Mouse (Mus musculus) heart, embryonic 16.5 days (tissue): ENCODE measurements around the gene Nedd4. TPM values are rescaled to one million over a fixed set of nuclear protein-coding genes. Genes with fewer than 3 reads are reported as not detected.
A peak's percentile ranks its signal among the peaks of the same experiment; 100 is the strongest.

Source experiments
- ATAC-seq: fragments of 200-750 bp; cut with Nextera tagmentation; replicated peaks from 2 replicates; pipeline ENCODE4 v1.8.0; 2017; ENCODE audit warnings: moderate number of reproducible peaks; ENCODE audit not compliant: insufficient read depth, low FRiP score; ENCODE audit errors: extremely low read depth
- H3K27ac ChIP-seq: fragments of 300-500 bp; sonication (generic); 2 replicates; pipeline ENCODE4 v1.5.1; 2014; ENCODE audit warnings: mild to moderate bottlenecking, low read length, control low read depth, moderate library complexity
- H3K27me3 ChIP-seq: fragments of 300-500 bp; sonication (generic); 2 replicates; pipeline ENCODE4 v1.6.1; 2014; ENCODE audit warnings: low read length, mixed read lengths; ENCODE audit not compliant: control insufficient read depth, insufficient read depth
- H3K36me3 ChIP-seq: fragments of 300-500 bp; sonication (generic); 2 replicates; pipeline ENCODE4 v1.6.1; 2014; ENCODE audit not compliant: control insufficient read depth, insufficient read depth
- H3K4me1 ChIP-seq: fragments of 300-500 bp; sonication (generic); 2 replicates; pipeline ENCODE4 v1.6.1; 2014; ENCODE audit warnings: low read length, mixed read lengths; ENCODE audit not compliant: control insufficient read depth, insufficient read depth
- H3K4me2 ChIP-seq: fragments of 300-500 bp; sonication (generic); 2 replicates; pipeline ENCODE4 v1.6.1; 2014; ENCODE audit warnings: low read depth, mild to moderate bottlenecking, control low read depth, low read length
- H3K4me3 ChIP-seq: fragments of 300-500 bp; sonication (generic); 2 replicates; pipeline ENCODE4 v1.5.1; 2014; ENCODE audit warnings: mild to moderate bottlenecking, control low read depth, low read length
- H3K9ac ChIP-seq: fragments of 300-500 bp; sonication (generic); 2 replicates; pipeline ENCODE4 v1.6.1; 2014; ENCODE audit warnings: low read length, control low read depth
- H3K9me3 ChIP-seq: fragments of 300-500 bp; sonication (generic); replicated peaks from 2 replicates; pipeline ENCODE4 v1.6.1; 2016; ENCODE audit warnings: low read length; ENCODE audit not compliant: control insufficient read depth
- WGBS: fragments of 180-500 bp; shearing (Covaris S2); extraction: QIAGEN DNeasy Blood & Tissue Kit; methylation state at CpG from one replicate; pipeline ENCODE4 v1.1.7; 2014; 5-methylcytosine and 5-hydroxymethylcytosine counted together
- polyA plus RNA-seq: library from polyadenylated mRNA; unstranded; fragments of >200 nt; fragmentation: Nextera tagmentation; extraction: Ambion mirVana; gene quantifications from 2 replicates; pipeline ENCODE4 v1.2.1, GENCODE M21; 2015

Gene Nedd4
- polyA plus RNA-seq, 1 experiment from 2014 or later: 428 TPM

DNA sequence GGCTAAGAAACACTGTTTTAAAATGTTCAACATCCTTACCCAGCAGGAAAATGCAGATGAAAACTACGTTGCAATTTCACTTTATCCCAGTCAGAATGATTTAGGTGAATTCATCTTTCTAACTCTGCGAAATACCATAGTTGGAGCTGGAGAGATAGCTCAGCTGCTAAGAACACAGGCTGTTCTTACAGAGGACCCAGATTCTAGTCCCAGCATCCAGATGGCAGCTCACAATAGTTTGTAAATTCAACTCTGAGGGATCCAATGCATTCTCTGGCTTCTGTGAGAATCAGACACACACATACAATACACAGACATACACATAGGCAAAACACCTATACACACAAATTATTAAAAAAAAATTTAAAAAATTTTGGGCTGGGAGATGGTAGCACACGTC, 133.1 kb downstream of the Nedd4 start:
- Histone ChIP-seq H3K4me1 (peaks cover 18% of the 10 kb centered on the region), H3K4me2 (no peak overlapping the region), H3K36me3 (no peaks in the 10 kb centered on the region), H3K9me3 (peaks cover 3% of the 10 kb centered on the region; the same call in 1 of the 2 replicates), H3K4me3 (no peak overlapping the region), H3K27ac (no peak overlapping the region), H3K27me3 (no peaks in the 10 kb centered on the region), H3K9ac (no peak overlapping the region)
- WGBS: 74% methylated on average over 3 of the region's 3 CpGs
- no peak for ATAC-seq

DNA sequence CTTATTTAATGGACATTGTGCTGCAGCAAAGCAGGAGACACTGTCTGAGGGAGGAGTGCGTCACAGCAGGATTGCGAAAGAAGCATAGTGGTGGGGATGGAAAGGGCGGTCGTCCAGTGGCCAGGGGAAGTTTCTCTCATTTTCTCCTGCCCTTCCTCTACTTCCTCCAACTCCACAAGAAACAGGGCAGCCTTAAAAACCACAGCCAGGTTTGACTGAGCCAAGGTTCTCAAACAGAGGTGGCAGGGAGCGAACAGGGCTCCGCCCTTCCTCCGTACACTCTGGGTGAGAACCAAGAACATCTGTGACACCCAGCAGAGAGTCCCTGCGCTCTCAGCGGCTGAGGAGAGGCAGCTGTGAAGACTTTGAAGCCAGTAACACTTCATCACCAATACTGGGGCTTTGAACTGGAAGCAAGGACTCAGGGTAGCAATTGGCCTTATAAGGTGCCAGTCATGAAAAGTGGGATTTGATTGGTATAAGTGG, 135.0 kb downstream of the Nedd4 start:
- Histone ChIP-seq H3K27ac (no peak overlapping the region), H3K9me3 (peaks cover 3% of the 10 kb centered on the region; the same call in 1 of the 2 replicates), H3K9ac (no peak overlapping the region), H3K4me3 (no peak overlapping the region), H3K4me1 (0 out of 2 replicates have a peak, but pooled peaks cover 2% of the 10 kb centered on the region), H3K4me2 (peak overlapping the region; percentile 3; the same call in 1 of the 2 replicates), H3K27me3 (no peaks in the 10 kb centered on the region), H3K36me3 (no peaks in the 10 kb centered on the region)
- WGBS: 40% methylated on average over 9 of the region's 9 CpGs
- peak; percentile 81; the same call in 1 of the 2 replicates for ATAC-seq

Other genes starting within 250 kb of the Nedd4 start
- gene Mns1, start 224.3 kb upstream of the Nedd4 start, polyA plus RNA-seq: 13.8 and 25.2 TPM in 2 replicates
- gene Tex9, start 170.1 kb upstream of the Nedd4 start, polyA plus RNA-seq: 14.4 and 15.2 TPM in 2 replicates
- 6.8 and 7.0 TPM in 2 replicates for gene Rfx7, start 130.1 kb upstream of the Nedd4 start, polyA plus RNA-seq
- gene Prtg, start 144.5 kb downstream of the Nedd4 start, polyA plus RNA-seq: 0.29 TPM in 2 replicates